Mouse (Mus musculus) intestine, embryonic 15.5 days (tissue): Measurements from ENCODE around the gene Map10. TPM values are rescaled to one million over a fixed set of nuclear protein-coding genes. Genes with fewer than 3 reads are reported as not detected.

Experiments
- ATAC-seq: fragments of 200-750 bp; cut with Nextera tagmentation; 2 replicates; pipeline ENCODE4 v1.8.0; 2017; ENCODE audit warnings: moderate TSS enrichment, moderate library complexity
- H3K27ac ChIP-seq: fragments of 300-500 bp; sonication (generic); 2 replicates; pipeline ENCODE4 v1.5.1; 2015; ENCODE audit warnings: mild to moderate bottlenecking, inconsistent platforms
- H3K27me3 ChIP-seq: fragments of 300-500 bp; sonication (generic); replicated peaks from 2 replicates; pipeline ENCODE4 v1.6.1; 2015; ENCODE audit warnings: inconsistent platforms
- H3K36me3 ChIP-seq: fragments of 300-500 bp; sonication (generic); 2 replicates; pipeline ENCODE4 v1.6.1; 2015; ENCODE audit warnings: inconsistent platforms
- H3K4me1 ChIP-seq: fragments of 300-500 bp; sonication (generic); replicated peaks from 2 replicates; pipeline ENCODE4 v1.6.1; 2015; ENCODE audit warnings: inconsistent platforms
- H3K4me2 ChIP-seq: fragments of 300-500 bp; sonication (generic); replicated peaks from 2 replicates; pipeline ENCODE4 v1.6.1; 2015; ENCODE audit warnings: mild to moderate bottlenecking, inconsistent platforms
- H3K4me3 ChIP-seq: fragments of 300-500 bp; sonication (generic); replicated peaks from 2 replicates; pipeline ENCODE4 v1.5.1; 2015; ENCODE audit warnings: inconsistent platforms
- H3K9ac ChIP-seq: fragments of 300-500 bp; sonication (generic); 2 replicates; pipeline ENCODE4 v1.6.1; 2015; ENCODE audit warnings: inconsistent platforms
- H3K9me3 ChIP-seq: fragments of 300-500 bp; sonication (generic); 2 replicates; pipeline ENCODE4 v1.6.1; 2016; ENCODE audit warnings: inconsistent platforms
- WGBS: fragments of 180-500 bp; shearing (Covaris S2); methylation state at CpG from one replicate; pipeline ENCODE4 v1.1.7; 2015; 5-methylcytosine and 5-hydroxymethylcytosine counted together
- polyA plus RNA-seq: library from polyadenylated mRNA; unstranded; fragments of >200 nt; fragmentation: Nextera tagmentation; extraction: Ambion mirVana; gene quantifications from 2 replicates; pipeline ENCODE4 v1.2.1, GENCODE M21; 2015

Map10 gene
- polyA plus RNA-seq, result 4.7 and 4.9 TPM in 2 replicates

DNA sequence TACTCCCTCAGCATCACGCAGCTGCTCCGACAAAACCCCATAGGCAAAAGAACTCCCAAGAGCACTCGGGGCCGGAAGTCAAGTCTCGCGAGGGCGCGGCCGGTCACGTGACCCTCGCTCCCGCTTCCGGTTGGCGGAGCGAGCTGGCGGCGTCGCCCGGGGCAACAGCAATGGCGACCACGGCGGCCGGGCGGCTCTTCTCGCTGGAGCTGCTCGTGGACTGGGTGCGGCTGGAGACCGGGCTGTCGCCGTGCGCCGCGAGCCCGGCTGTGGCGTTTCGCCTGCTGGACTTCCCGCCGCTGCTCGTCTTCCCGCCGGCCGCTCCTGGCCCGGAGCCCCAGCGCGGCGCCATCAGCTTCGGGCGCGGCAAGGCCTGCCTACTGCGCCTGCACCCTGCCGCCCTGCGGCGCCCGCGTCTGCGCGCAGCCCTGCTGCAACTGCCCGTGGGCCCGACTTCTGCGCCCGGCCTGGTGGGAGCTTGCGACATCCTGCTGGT lies at the start of gene Map10:
Gene Map10, plus strand, starts transcription at position 119 of the 496 bp plus-strand sequence.
- Histone ChIP-seq H3K36me3 (peaks cover 10% of the 10 kb centered on the region; the same call in 1 of the 2 replicates), H3K4me2 (peak within 1 kb of the TSS; percentile 97), H3K9ac (peak within 1 kb of the TSS; percentile 65), H3K27ac (peak within 1 kb of the TSS; percentile 37; the same call in 1 of the 2 replicates), H3K27me3 (no peaks in the 10 kb centered on the region), H3K9me3 (peaks cover 12% of the 10 kb centered on the region; the same call in 1 of the 2 replicates), H3K4me3 (peak within 1 kb of the TSS; percentile 58), H3K4me1 (peaks cover 8% of the 10 kb centered on the region)
- peak; percentile 93 for ATAC-seq
- WGBS, result 1% methylated on average over 61 of the region's 62 CpGs

DNA sequence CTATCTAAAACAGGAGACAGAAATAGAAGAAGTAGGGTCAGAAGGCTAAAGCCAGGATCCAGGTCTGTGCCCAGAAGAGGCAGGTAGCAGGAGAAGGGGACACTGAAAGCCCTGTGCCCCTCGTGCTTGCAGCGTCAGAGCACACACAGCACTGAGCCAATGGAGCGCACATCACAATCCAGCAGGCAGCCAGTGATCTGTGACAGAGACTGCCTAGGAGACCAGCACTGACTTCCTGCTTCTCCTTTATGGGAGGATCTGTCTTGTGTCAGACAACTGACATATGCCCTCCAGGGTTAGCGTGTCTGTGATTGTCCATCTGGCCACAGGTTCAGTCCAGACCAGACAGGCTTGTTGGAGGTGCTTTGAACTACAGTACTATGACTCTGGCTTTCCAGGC lies 49.3 kb upstream of the Map10 start:
- Histone ChIP-seq H3K27ac (no peak overlapping the region), H3K4me3 (no peak overlapping the region), H3K9me3 (no peaks in the 10 kb centered on the region), H3K4me1 (peaks cover 26% of the 10 kb centered on the region), H3K9ac (no peak overlapping the region), H3K27me3 (no peaks in the 10 kb centered on the region), H3K36me3 (no peaks in the 10 kb centered on the region), H3K4me2 (no peak overlapping the region)
- WGBS, result 48% methylated on average over 4 of the region's 4 CpGs
- no peak for ATAC-seq

DNA sequence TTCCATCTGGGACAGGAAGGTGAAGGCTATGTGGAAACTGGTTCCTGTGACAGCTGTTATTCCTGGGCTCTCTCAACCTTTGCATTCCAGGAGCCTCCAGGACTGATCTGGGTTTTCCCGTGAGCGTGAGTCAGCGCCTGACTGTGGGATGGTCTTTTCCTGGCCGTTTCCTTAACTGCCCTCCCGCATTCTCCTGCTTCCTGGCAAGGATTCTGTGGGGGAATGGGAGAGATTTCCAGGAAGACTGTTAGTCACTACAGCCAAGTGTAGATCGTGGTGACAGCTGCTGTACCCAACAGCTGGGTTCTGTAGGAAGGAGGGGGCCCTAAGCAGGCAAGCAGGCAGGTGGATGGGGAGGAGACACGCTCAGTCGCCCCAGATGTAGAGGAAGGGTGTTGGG lies 45.3 kb upstream of the Map10 start:
- 42% methylated on average over 8 of the region's 8 CpGs for WGBS
- H3K4me3 ChIP-seq, result no peak overlapping the region
- no peak for ATAC-seq

DNA sequence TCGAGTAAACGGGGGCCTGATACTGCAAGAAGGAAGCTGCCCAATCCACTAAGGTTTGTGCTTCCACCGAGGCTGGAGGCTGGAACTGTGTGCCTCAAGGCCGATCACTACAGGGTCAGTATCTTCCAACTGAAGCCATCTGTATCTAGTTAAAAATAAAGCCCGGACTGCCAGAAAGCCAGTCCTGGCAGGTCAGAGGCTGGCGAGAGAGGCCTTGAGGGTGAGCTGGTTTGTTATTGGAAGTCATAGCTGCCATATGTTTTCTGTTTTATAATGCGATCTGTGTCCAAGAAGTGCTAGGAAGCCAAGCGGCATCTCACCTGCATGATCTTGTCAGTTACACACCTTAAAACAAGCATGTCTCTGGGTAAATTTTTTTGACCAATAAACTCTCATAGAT lies 43.2 kb upstream of the Map10 start:
- WGBS, result 89% methylated on average over 8 of the region's 8 CpGs

More for the DNA sequence above, 45.3 kb upstream of the Map10 start:
- Histone ChIP-seq H3K9ac (no peak overlapping the region), H3K4me2 (no peak overlapping the region), H3K9me3 (no peaks in the 10 kb centered on the region), H3K36me3 (no peaks in the 10 kb centered on the region), H3K27me3 (no peaks in the 10 kb centered on the region), H3K27ac (no peak overlapping the region), H3K4me1 (peaks cover 11% of the 10 kb centered on the region)

DNA sequence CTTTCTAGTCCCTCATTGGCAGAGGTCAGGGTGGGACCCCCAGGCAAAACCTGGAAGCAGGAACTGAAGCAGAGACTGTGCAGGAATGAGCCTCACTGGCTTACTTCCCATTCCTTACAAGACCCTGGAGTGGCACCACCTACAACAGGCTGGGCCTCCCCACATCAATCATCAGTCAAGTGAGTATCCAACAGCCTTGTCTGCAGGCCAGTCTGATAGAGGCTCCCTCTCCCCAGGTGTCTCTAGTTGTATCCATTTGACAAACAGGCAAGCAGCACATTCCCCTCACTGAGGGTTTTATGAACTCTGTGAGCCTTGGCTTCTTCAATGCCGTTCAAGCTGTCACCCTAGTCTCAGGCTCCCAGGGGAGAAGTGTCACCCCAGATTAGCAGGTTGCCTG lies 40.8 kb upstream of the Map10 start:
- Histone ChIP-seq H3K9me3 (no peaks in the 10 kb centered on the region), H3K27me3 (no peaks in the 10 kb centered on the region), H3K4me2 (no peak overlapping the region), H3K27ac (no peak overlapping the region), H3K36me3 (no peaks in the 10 kb centered on the region), H3K4me1 (0 out of 2 replicates have a peak, but pooled peaks cover 5% of the 10 kb centered on the region), H3K4me3 (no peak overlapping the region), H3K9ac (no peak overlapping the region)
- 95% methylated on average over 1 of the region's 1 CpGs for WGBS
- no peak for ATAC-seq

More for the DNA sequence above, 43.2 kb upstream of the Map10 start:
- Histone ChIP-seq H3K4me1 (0 out of 2 replicates have a peak, but pooled peaks cover 5% of the 10 kb centered on the region), H3K9me3 (no peaks in the 10 kb centered on the region), H3K36me3 (no peaks in the 10 kb centered on the region), H3K4me3 (no peak overlapping the region), H3K27ac (no peak overlapping the region), H3K9ac (no peak overlapping the region), H3K4me2 (no peak overlapping the region), H3K27me3 (no peaks in the 10 kb centered on the region)
- no peak for ATAC-seq

DNA sequence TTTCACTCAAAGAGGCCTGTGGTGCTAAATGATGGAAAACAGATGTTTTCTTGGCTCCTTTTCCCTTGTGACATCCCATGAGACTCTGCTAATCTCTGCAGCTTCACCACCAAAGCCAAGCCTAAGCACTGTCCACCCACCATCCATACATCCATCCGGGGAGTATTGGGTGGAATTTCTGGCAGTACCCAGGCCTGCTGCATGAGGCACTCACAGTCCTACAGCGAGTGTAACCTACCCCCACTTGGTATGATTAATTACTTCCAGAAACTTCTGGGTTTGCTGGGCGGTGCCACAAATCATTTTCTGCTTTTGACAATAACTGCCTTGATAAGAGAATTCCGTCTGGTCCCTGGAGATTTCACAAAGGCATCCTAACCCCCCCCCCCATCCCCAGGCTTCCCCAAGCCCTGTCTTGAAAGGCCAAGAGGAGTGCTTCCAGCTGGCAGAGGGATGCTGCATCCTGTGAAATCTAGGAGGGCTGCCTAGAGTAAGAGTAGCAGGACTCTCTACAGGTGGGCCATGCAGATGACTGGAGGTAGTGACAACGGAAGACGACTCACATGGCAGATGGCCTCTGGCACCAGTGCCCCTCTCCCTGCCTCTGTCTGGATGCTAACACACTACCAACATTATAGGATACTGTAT lies 31.1 kb upstream of the Map10 start:
- Histone ChIP-seq H3K4me2 (no peak overlapping the region), H3K36me3 (no peaks in the 10 kb centered on the region), H3K9me3 (no peaks in the 10 kb centered on the region), H3K4me1 (peaks cover 7% of the 10 kb centered on the region; the same call in 1 of the 2 replicates), H3K4me3 (no peak overlapping the region), H3K27me3 (no peaks in the 10 kb centered on the region), H3K9ac (no peak overlapping the region), H3K27ac (no peak overlapping the region)
- ATAC-seq, result no peak
- 62% methylated on average over 6 of the region's 6 CpGs for WGBS

DNA sequence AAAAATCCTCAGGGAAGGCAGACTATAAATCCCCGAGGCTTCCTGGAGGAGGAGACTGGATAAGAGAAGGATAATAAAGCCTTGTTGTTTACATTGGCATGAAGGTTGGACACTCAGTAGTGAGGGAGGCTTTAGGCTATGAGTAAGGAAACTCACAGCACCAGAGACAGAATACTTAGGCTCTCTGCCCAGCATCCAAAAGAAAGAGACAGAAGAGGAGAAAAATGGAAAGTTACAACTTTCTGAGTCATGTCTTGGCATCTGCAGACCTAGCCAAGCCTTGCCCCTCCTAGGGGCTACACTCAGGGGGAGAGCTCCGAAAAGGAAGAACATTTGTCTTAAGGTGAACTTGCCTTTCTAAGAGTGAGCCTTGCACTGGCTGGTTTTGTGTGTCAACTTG lies 30.0 kb upstream of the Map10 start:
- Histone ChIP-seq H3K27ac (no peak overlapping the region), H3K9ac (no peak overlapping the region), H3K9me3 (no peaks in the 10 kb centered on the region), H3K4me3 (no peak overlapping the region), H3K4me2 (no peak overlapping the region), H3K4me1 (peaks cover 7% of the 10 kb centered on the region; the same call in 1 of the 2 replicates), H3K36me3 (no peaks in the 10 kb centered on the region), H3K27me3 (no peaks in the 10 kb centered on the region)
- no peak for ATAC-seq
- 68% methylated on average over 2 of the region's 2 CpGs for WGBS

DNA sequence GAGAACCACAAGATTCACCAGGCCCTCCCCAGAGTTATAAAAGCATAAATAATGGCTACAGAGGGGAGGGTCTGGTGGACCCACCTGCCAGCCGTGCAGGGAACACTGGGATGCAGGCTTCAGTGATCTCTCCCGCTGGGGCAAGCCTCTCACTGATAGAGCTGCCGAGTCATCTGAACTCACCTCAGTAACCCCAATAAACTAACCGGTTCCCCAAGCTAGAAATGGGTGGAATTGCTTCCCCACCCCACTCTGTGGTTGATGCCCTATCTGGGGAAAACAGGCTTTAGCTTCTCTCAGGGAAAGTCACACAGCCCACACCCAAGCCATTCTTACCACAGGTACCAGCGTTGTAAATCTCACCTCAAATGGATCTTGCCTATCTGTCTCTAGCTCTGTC lies 28.9 kb upstream of the Map10 start:
- peaks cover 7% of the 10 kb centered on the region; the same call in 1 of the 2 replicates for H3K4me1 ChIP-seq
- WGBS, result 48% methylated on average over 5 of the region's 5 CpGs
- peak; percentile 60 for ATAC-seq

DNA sequence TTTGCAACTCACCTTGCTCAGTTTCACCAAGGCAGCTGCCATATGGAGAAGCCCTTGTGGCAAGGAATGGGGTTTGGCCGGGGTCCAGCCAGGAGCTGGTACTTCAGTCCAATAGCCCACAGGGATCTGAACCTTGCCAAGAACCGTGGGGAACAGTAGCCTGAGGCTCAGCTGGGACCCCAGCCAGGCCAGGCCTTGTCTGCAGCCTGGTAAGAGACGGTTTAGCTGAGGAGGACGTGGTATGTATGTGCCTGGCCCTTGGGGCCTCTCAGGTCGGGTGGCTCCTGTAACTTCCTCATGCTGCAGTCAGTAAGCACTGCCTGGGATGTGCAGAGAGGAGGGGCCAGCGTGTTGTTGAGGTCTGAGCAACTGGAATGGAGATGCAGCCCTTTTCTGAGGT lies 27.8 kb upstream of the Map10 start:
- H3K36me3 ChIP-seq, result no peaks in the 10 kb centered on the region
- no peaks in the 10 kb centered on the region for H3K27me3 ChIP-seq
- H3K4me3 ChIP-seq, result no peak overlapping the region
- H3K9me3 ChIP-seq, result no peaks in the 10 kb centered on the region
- H3K4me2 ChIP-seq, result no peak overlapping the region
- ATAC-seq, result no peak
- H3K27ac ChIP-seq, result no peak overlapping the region
- peaks cover 7% of the 10 kb centered on the region; the same call in 1 of the 2 replicates for H3K4me1 ChIP-seq
- 45% methylated on average over 6 of the region's 6 CpGs for WGBS
- no peak overlapping the region for H3K9ac ChIP-seq

More for the DNA sequence above, 28.9 kb upstream of the Map10 start:
- no peaks in the 10 kb centered on the region for H3K36me3 ChIP-seq
- H3K27me3 ChIP-seq, result no peaks in the 10 kb centered on the region
- no peak overlapping the region for H3K9ac ChIP-seq
- no peak overlapping the region; the same call in 1 of the 2 replicates for H3K27ac ChIP-seq
- no peak overlapping the region for H3K4me3 ChIP-seq
- H3K4me2 ChIP-seq, result no peak overlapping the region
- no peaks in the 10 kb centered on the region for H3K9me3 ChIP-seq

DNA sequence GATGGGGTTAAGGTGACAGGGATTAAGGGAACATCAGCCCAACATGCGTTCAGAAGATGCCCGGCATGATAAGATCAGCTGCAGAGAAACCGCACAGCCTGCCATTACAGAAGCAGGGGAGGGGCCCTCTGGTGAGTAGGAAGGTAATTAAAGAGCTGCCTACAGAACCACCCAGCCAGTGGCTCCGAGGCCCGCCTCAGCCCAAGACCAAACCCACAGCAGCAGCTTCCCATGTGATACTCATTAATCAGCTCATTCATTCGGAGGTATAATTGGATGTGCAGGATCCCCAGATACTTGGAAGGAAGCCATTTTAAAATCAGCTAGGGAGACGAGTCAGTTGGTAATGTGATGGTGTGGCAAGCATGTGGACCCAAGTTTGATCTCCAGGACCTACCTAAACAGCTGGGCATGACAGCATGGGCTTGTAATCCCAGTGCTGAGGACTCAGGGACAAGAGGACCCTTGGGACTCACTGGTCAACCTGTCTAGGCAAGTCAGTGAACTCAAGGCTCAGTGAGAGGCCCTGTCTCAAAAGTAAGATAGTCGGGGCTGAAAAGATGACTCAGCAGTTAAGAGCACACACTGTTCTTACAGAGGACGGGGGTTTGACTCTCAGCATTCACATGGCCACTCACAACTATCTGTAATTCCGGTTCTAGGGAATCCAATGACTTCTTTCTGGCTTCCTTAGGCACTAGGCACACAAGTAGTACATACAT lies 23.7 kb upstream of the Map10 start:
- H3K27me3 ChIP-seq, result no peaks in the 10 kb centered on the region
- H3K4me2 ChIP-seq, result no peak overlapping the region
- ATAC-seq, result no peak
- H3K27ac ChIP-seq, result no peak overlapping the region
- no peaks in the 10 kb centered on the region for H3K9me3 ChIP-seq
- peaks cover 7% of the 10 kb centered on the region; the same call in 1 of the 2 replicates for H3K4me1 ChIP-seq
- no peak overlapping the region for H3K9ac ChIP-seq
- 59% methylated on average over 10 of the region's 10 CpGs for WGBS
- no peaks in the 10 kb centered on the region for H3K36me3 ChIP-seq
- H3K4me3 ChIP-seq, result no peak overlapping the region

DNA sequence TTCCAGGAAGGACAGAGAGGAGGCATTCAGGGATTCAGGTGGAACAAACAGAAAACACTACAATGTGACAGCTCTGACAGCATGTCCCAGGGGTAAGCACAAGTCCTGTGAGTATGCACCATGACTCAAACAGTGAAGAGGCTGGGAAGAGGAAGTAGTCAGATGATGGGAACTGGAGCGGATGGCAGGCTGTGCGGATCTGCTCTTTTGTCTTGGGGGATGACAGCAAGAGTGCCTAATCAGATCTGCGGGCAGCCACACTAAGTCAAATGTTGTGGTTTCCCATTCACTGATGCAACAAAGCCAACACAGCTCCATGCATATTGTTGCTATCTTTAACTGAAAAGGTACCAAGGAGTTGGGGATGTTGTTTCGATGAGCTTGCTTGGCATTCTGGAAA lies 20.2 kb upstream of the Map10 start:
- Histone ChIP-seq H3K4me1 (no peaks in the 10 kb centered on the region), H3K36me3 (no peaks in the 10 kb centered on the region), H3K27ac (no peak overlapping the region), H3K9me3 (no peaks in the 10 kb centered on the region), H3K9ac (no peak overlapping the region), H3K4me3 (no peak overlapping the region), H3K27me3 (no peaks in the 10 kb centered on the region), H3K4me2 (no peak overlapping the region)
- WGBS, result 76% methylated on average over 4 of the region's 4 CpGs
- ATAC-seq, result no peak

DNA sequence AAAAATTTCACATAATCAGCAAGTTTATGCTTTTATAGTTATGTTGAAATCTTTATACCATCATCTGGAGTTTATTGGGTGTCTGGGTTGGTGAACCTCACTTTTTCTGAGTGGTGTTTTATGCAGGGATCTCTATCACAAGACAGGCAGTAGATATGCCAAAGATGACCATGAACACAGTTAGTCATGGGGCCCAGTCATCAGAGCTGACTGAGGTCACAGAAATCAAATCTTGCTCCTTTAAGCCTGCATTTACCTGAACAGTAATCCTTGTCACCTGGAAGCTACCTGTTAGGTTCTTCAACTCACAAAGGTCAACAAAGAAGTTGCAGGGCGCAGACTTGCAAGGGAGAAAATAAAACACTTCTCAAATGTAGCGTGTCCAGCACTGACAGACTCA lies 14.8 kb upstream of the Map10 start:
- no peak for ATAC-seq
- no peak overlapping the region for H3K9ac ChIP-seq
- no peaks in the 10 kb centered on the region for H3K4me1 ChIP-seq
- H3K27me3 ChIP-seq, result no peaks in the 10 kb centered on the region
- no peak overlapping the region for H3K27ac ChIP-seq
- 87% methylated on average over 2 of the region's 2 CpGs for WGBS
- H3K9me3 ChIP-seq, result no peaks in the 10 kb centered on the region
- H3K4me3 ChIP-seq, result no peak overlapping the region
- H3K36me3 ChIP-seq, result no peaks in the 10 kb centered on the region
- H3K4me2 ChIP-seq, result no peak overlapping the region
